Mouse (Mus musculus): Measurements from ENCODE around the gene Pou2f3. TPM values are rescaled to one million over a fixed set of nuclear protein-coding genes. Genes with fewer than 3 reads are reported as not detected.

Gene Pou2f3
- polyA plus RNA-seq (2012; fragmentation: generic; extraction: Trizol), result under 1 TPM; 0.01 to 0.59 TPM

DNA sequence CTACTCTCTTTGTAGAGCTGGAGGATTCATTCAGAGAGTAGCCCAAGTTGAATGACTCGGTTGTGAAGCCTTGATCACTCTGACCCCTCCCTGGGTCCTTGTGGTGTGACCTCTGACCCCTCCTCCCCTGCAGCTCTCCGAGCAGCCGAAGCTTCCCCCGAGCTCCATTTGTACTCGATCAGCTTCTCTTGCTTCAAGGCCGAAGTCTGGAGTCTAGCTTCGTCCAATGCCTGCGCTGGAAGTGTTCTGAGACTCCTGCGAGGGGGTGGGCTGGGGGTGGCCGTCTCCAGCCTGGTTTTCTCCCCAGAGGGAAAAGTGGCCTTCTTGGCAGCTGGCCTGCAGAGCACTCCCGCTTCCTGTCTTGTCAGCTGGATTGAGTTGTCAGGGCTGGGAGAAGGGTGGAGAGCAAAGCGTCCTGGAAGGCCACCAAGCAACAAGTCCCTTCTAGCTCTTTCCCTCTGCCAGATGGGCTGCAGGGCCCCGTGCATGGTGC is at the start of gene Pou2f3:
Pou2f3 (minus strand) TSS at position 180 of the 493 bp plus-strand sequence.

DNA sequence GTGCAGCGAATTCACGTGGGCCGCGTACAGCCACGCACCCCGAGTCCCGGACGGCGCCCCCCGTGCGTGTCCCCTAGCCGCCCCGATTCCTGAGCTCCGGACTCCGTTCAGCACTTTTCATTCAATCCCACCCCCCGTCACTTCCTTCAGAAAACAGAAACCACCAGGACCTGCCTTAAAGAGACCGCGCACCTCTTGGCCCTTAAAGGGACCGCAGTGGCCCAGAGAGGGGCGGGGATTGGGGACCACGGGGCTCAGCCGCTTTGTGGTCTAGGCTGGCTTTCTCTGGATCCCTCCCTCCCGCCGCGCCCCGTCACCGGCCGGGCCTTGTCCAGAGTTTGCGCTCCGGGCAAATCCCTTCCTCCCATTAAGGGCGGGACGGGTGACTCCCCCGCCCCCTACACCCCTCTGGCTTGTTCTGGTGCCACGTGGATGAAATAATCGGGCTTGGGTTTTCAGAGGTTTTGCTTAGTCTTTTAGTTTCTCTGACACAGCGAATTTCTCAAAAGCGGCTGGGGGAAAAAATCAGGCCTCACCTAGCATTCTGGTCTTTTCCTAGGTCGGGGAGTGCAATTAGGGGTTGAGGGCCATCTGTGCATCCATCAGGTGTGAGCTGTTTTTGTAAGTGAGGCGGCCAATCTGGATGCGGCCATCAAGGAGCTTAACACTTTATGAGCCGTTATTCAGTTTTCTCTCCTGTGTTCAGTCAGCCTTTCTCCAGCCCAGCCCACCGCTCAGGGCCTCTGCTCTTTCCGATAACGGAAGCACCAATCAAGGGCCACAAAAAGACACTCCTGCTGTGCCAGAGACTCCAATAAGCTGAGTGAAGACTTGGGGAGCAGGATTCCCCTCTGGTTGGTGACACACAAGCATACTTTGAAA is 29.8 kb upstream of the Pou2f3 start, which contains the start of gene Oaf:
Oaf (minus strand) TSS at position 200 of the 882 bp plus-strand sequence.

DNA sequence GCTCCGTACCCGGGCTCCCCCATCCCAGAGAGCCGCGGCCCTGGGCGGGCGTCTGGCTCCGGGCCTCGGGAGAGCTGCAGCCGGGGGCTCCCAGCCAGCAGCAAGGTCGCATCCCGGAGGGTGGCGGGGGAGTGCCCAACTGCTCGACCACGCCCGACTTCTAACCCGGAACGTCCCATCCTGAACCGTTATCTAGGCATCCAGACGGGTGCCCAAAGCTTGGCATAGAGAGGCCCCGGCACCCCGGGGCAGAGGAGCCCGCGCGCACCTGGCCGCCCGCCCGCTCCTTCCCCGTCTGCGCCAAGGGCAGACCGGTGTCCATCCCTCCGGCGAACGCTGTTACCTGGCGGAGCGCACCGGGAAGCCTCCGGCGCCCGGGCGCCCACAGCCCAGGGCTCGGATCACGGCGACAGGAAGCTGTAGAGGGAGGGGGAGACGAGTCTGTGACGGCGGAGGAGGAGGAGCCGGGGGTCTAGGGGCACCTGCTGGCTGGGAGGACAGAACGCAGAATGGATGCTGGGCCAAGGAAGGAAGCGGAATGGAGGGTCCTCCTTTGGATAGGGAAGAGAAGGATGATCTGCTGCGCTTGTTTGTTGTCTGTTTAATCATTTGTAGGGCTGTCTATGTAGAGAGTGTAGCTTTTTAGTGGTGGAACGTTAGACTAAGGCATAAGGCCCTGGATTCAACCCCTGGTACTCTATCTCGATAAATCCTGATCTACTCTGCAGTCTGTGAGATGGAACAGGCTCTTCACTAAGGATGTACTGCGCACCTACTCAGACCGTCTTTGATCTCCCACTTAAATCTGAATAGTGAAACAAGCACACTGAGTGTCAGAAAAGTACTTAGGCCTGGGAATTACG is 93.8 kb downstream of the Pou2f3 start, which contains the start of gene Tmem136:
Tmem136 (minus strand) TSS at position 437 of the 863 bp plus-strand sequence.

GRCm38 (mm10) chr9:43107187-43107517 is 103.0 kb downstream of the Pou2f3 start, which contains the start of gene Arhgef12:
Gene Arhgef12 (minus strand): TSS chr9:43107239.

Other genes starting within 250 kb of the Pou2f3 start
- 10 to 100 TPM in 1 of 2 experiments, 1 to 10 TPM in 1; 1.1 to 11.1 TPM for gene Arhgef12, start 103.1 kb downstream of the Pou2f3 start, polyA plus RNA-seq (2012; fragmentation: generic; extraction: Trizol)
- gene Tmem136, start 93.8 kb downstream of the Pou2f3 start, polyA plus RNA-seq (2012; fragmentation: generic; extraction: Trizol), result not detected
- 100 to 1,000 TPM; 155 to 175 TPM for gene Oaf, start 29.5 kb upstream of the Pou2f3 start, polyA plus RNA-seq (2012; fragmentation: generic; extraction: Trizol)
- gene Trim29, start 100.5 kb upstream of the Pou2f3 start, polyA plus RNA-seq (2012; fragmentation: generic; extraction: Trizol), result not detected